Mouse (Mus musculus) G1E (cell line): ENCODE data around the gene Thap11.

ENCODE experiments used
- CTCF ChIP-seq: IDR thresholded peaks from 2 replicates; pipeline ENCODE4 v1.5.1; 2012; ENCODE audit warnings: low read depth, low read length, inconsistent platforms, mixed read lengths
- GATA1 ChIP-seq: IDR thresholded peaks from 2 replicates; pipeline ENCODE4 v1.6.1; 2012; ENCODE audit warnings: borderline replicate concordance, low read length, inconsistent platforms, mixed read lengths
- GATA2 ChIP-seq: IDR thresholded peaks from 2 replicates; pipeline ENCODE4 v1.6.1; 2012; ENCODE audit warnings: low read depth, low read length, inconsistent platforms, borderline replicate concordance
- POLR2AphosphoS5 ChIP-seq: IDR thresholded peaks from 2 replicates; pipeline ENCODE4 v1.6.1; 2012; ENCODE audit warnings: low read depth, low read length, inconsistent platforms; ENCODE audit not compliant: insufficient replicate concordance
- TAL1 ChIP-seq: conservative IDR thresholded peaks from 2 replicates; pipeline ENCODE4 v1.6.1; 2012; ENCODE audit warnings: low read depth, low read length, inconsistent platforms, mixed read lengths

DNA sequence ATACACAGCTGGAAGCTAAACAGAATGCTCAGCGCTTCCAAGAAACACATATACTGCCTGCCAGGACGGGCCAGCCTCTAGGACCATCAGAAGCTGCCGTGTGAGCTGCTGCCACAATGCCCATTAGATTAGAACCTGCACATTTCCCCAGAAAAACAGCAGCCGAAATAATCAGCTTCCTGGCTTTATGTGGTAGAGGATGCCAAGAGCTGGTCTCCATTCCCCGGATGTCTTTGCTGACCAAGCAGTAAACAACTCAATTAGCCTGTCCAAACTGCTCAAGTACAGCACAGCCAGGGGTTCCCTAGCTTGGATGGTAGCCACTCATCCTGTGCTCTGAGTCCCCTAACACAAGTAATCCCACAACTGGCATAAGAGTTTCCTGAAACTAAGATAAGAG, 47.2 kb upstream of the Thap11 start:
- no peak for TF ChIP-seq POLR2AphosphoS5
- no peak for TF ChIP-seq CTCF
- TF ChIP-seq TAL1 = no peak
- TF ChIP-seq GATA1 = no peak
- no peak for TF ChIP-seq GATA2
